24 mouse cellular contexts compared by ENCODE assay signal in genomic region chr3:35819887-35820286, GRCm38 (mm10).
DNase-seq lines count a peak whose midpoint lies in the region; ATAC-seq and TF ChIP-seq lines count a peak whose summit lies in the region.
"Had no signal": no experiment of that assay in that cellular context is flagged by ENCODE, and none has a peak within 500 bp of the region (broad histone marks: within the 10 kb centered on the region; RNA-seq: fewer than 3 reads in every experiment).

No protein-coding gene starts in this region.

- peak; percentile 88 to 91 for TF ChIP-seq EP300 in MEL (IDR thresholded peaks at IDR 0.05; ENCODE audit: low read depth in 1 of 2, low read length in 2 of 2)

- peak; percentile 60 for ATAC-seq in megakaryocyte progenitor cell, adult 5-6 weeks (replicated peaks; ENCODE audit: poor library complexity)
- ATAC-seq in megakaryocyte-erythroid progenitor cell, adult 5-6 weeks (replicated peaks; ENCODE audit: low FRiP score, low TSS enrichment, poor library complexity, severe bottlenecking) = peak; percentile 47
- no peak for ATAC-seq in kidney, embryonic 15.5 days (replicated peaks; ENCODE audit: low FRiP score)
- ATAC-seq in forebrain, postnatal 0 days = no peak
- ATAC-seq: activated CD4-positive, CD25-positive, alpha-beta regulatory T cell, adult 4 months; CD4-positive, CD25-positive, alpha-beta regulatory T cell, adult 4 months; Patski had no signal

- no peak for TF ChIP-seq POLR2A in MEL (IDR thresholded peaks at IDR 0.05; ENCODE audit: control insufficient read depth in 1 of 2, insufficient read depth in 1 of 2, low read depth in 1 of 2, low read length in 2 of 2, poor library complexity in 1 of 2)

- DNase-seq in MEL (ENCODE audit: low read depth, low spot score) = peak; percentile 77
- peak; percentile 33 for DNase-seq in MEL-GATA-1-ER (ENCODE audit: extremely low read depth, low read depth)
- DNase-seq in embryonic facial prominence, embryonic 10.5 days (ENCODE audit: low spot score) = no peak
- DNase-seq in embryo, embryonic 10 days (ENCODE audit: low spot score) = no peak
- no peak for DNase-seq in forebrain, postnatal 0 days
- DNase-seq: adrenal gland, adult 2 months; adrenal gland, adult 8-10 months; adrenal gland, postnatal 10 days; adrenal gland, postnatal 14 days; adrenal gland, postnatal 25 days; adrenal gland, postnatal 36 days; B cell, adult 2 months; cerebellum, adult 11 months; cerebellum, adult 11-12 months; cerebellum, adult 18-20 months; cerebellum, adult 2 months had no signal

- peaks cover 0 to 18% of the 10 kb centered on the region in 2 experiments for H3K36me3 ChIP-seq in MEL (ENCODE audit: control insufficient read depth in 1 of 2, insufficient read depth in 2 of 2, low read length in 2 of 2)
- H3K36me3 ChIP-seq in embryonic facial prominence, embryonic 10.5 days (replicated peaks) = peaks cover 34% of the 10 kb centered on the region
- peaks cover 32% of the 10 kb centered on the region for H3K36me3 ChIP-seq in kidney, embryonic 15.5 days
- peaks cover 16% of the 10 kb centered on the region for H3K36me3 ChIP-seq in forebrain, postnatal 0 days (ENCODE audit: insufficient read depth)

- WGBS in embryonic facial prominence, embryonic 10.5 days = 90% methylated on average over 3 of the region's 3 CpGs
- 88% methylated on average over 3 of the region's 3 CpGs for WGBS in kidney, embryonic 15.5 days
- WGBS in forebrain, postnatal 0 days = 96% methylated on average over 3 of the region's 3 CpGs

- H3K27me3 ChIP-seq in MEL (ENCODE audit: control insufficient read depth in 1 of 2, insufficient read depth in 2 of 2, low read length in 2 of 2) = no peaks in the 10 kb centered on the region
- no peaks in the 10 kb centered on the region for H3K27me3 ChIP-seq in embryonic facial prominence, embryonic 10.5 days (replicated peaks; ENCODE audit: low read depth, poor library complexity, severe bottlenecking)
- no peaks in the 10 kb centered on the region for H3K27me3 ChIP-seq in kidney, embryonic 15.5 days
- no peaks in the 10 kb centered on the region for H3K27me3 ChIP-seq in forebrain, postnatal 0 days (ENCODE audit: insufficient read depth, low read length)
- H3K27me3 ChIP-seq: CH12.LX, Patski had no signal

- no peak overlapping the region for H3K4me3 ChIP-seq in MEL (ENCODE audit: control insufficient read depth in 1 of 2, insufficient read depth in 1 of 2, low read depth in 2 of 2, low read length in 2 of 2)
- no peak overlapping the region for H3K4me3 ChIP-seq in embryonic facial prominence, embryonic 10.5 days
- no peak overlapping the region for H3K4me3 ChIP-seq in kidney, embryonic 15.5 days (replicated peaks)
- no peak overlapping the region for H3K4me3 ChIP-seq in forebrain, postnatal 0 days (ENCODE audit: low read depth, low read length)

- no peaks in the 10 kb centered on the region for H3K9me3 ChIP-seq in MEL (replicated peaks; ENCODE audit: insufficient read depth, low read length)
- H3K9me3 ChIP-seq in embryonic facial prominence, embryonic 10.5 days = no peaks in the 10 kb centered on the region
- no peaks in the 10 kb centered on the region for H3K9me3 ChIP-seq in kidney, embryonic 15.5 days (replicated peaks)
- H3K9me3 ChIP-seq in forebrain, postnatal 0 days (ENCODE audit: low read length) = no peaks in the 10 kb centered on the region
- H3K9me3 ChIP-seq: G1E had no signal

- H3K79me2 ChIP-seq in MEL (ENCODE audit: control insufficient read depth, insufficient read depth, low read length, poor library complexity) = no peaks in the 10 kb centered on the region

- no peak overlapping the region for H3K27ac ChIP-seq in MEL (ENCODE audit: control insufficient read depth, low read depth, low read length)
- H3K27ac ChIP-seq in embryonic facial prominence, embryonic 10.5 days (replicated peaks) = no peak overlapping the region
- H3K27ac ChIP-seq in kidney, embryonic 15.5 days = no peak overlapping the region
- H3K27ac ChIP-seq in forebrain, postnatal 0 days (ENCODE audit: low read depth, low read length) = no peak overlapping the region

- no peak for TF ChIP-seq CTCF in MEL (IDR thresholded peaks at IDR 0.05 in 2 of 3, conservative IDR thresholded peaks at IDR 0.05 in 1 of 3; ENCODE audit: control insufficient read depth in 1 of 3, insufficient read depth in 1 of 3, low read depth in 2 of 3, low read length in 3 of 3, poor library complexity in 1 of 3, severe bottlenecking in 1 of 3)
- TF ChIP-seq CTCF in forebrain, postnatal 0 days (IDR thresholded peaks at IDR 0.05; ENCODE audit: low read depth) = no peak

- peaks cover 10 to 17% of the 10 kb centered on the region in 2 experiments for H3K4me1 ChIP-seq in MEL (ENCODE audit: control insufficient read depth in 1 of 2, insufficient read depth in 2 of 2, low read length in 2 of 2)
- H3K4me1 ChIP-seq in embryonic facial prominence, embryonic 10.5 days = no peaks in the 10 kb centered on the region
- no peaks in the 10 kb centered on the region for H3K4me1 ChIP-seq in kidney, embryonic 15.5 days
- H3K4me1 ChIP-seq in forebrain, postnatal 0 days (ENCODE audit: insufficient read depth) = no peaks in the 10 kb centered on the region

- H3K4me2 ChIP-seq in kidney, embryonic 15.5 days = no peak overlapping the region
- H3K4me2 ChIP-seq in forebrain, postnatal 0 days (ENCODE audit: low read depth) = no peak overlapping the region

- H3K9ac ChIP-seq in MEL (ENCODE audit: control insufficient read depth, low read depth, low read length, poor library complexity, severe bottlenecking) = no peak overlapping the region
- H3K9ac ChIP-seq in kidney, embryonic 15.5 days = no peak overlapping the region
- H3K9ac ChIP-seq in forebrain, postnatal 0 days = no peak overlapping the region

- TF ChIP-seq RAD21 in MEL (IDR thresholded peaks at IDR 0.05; ENCODE audit: low read depth, low read length) = no peak

TF ChIP-seq in MEL, 35 proteins besides CTCF, POLR2A, EP300 and RAD21:
- TF ChIP-seq MAFK (IDR thresholded peaks at IDR 0.05; ENCODE audit: borderline replicate concordance, low read depth, low read length) (peak; percentile 64; the same call in 1 of the 2 replicates), ELF1 (IDR thresholded peaks at IDR 0.05; ENCODE audit: low read depth, low read length) (peak; percentile 74), SMC3 (IDR thresholded peaks at IDR 0.05; ENCODE audit: low read depth, low read length) (0 out of 2 replicates have a peak, but pooled peaks have one; percentile 5), MXI1 (IDR thresholded peaks at IDR 0.05; ENCODE audit: low read depth, low read length) (0 out of 2 replicates have a peak, but pooled peaks have one; percentile 58), SIN3A (IDR thresholded peaks at IDR 0.05; ENCODE audit: low read length) (peak; percentile 95), ETS1 (IDR thresholded peaks at IDR 0.05; ENCODE audit: low read depth, low read length) (peak; percentile 99), ZNF384 (IDR thresholded peaks at IDR 0.05; ENCODE audit: low read depth, low read length) (no peak), RCOR1 (IDR thresholded peaks at IDR 0.05; ENCODE audit: low read depth, low read length) (peak; percentile 74), CHD1 (IDR thresholded peaks at IDR 0.05; ENCODE audit: low read depth, low read length) (no peak), MAZ (IDR thresholded peaks at IDR 0.05; ENCODE audit: low read depth, low read length) (no peak), MYB (IDR thresholded peaks at IDR 0.05; ENCODE audit: low read depth, low read length) (peak; percentile 63; the same call in 1 of the 2 replicates), BHLHE40 (IDR thresholded peaks at IDR 0.05; ENCODE audit: borderline replicate concordance, low read depth, low read length) (peak; percentile 64; the same call in 1 of the 2 replicates), MAX (IDR thresholded peaks at IDR 0.05; ENCODE audit: low read length) (peak; percentile 54), MEF2A (IDR thresholded peaks at IDR 0.05; ENCODE audit: extremely low read depth, insufficient replicate concordance, low read depth, low read length, poor library complexity, severe bottlenecking) (peak; percentile 76; the same call in 1 of the 2 replicates), TCF12 (IDR thresholded peaks at IDR 0.05; ENCODE audit: low read depth, low read length) (peak; percentile 89), MYC (IDR thresholded peaks at IDR 0.05; ENCODE audit: low read depth, low read length) (peak; percentile 68; the same call in 1 of the 2 replicates), KAT2A (conservative IDR thresholded peaks at IDR 0.05; ENCODE audit: low read depth, low read length) (no peak), GATA1 (IDR thresholded peaks at IDR 0.05; ENCODE audit: low read depth, low read length) (peak; percentile 93), HCFC1 (IDR thresholded peaks at IDR 0.05; ENCODE audit: low read depth, low read length) (peak; percentile 61)

Comparison
In these comparisons a context has a peak if more than half of its experiments do, and no peak if none do; other contexts are left out.
1. DNase-seq: peak in MEL (single experiment) and MEL-GATA-1-ER (single experiment); none in embryonic facial prominence, embryonic 10.5 days (single experiment), embryo, embryonic 10 days (single experiment) and forebrain, postnatal 0 days (single experiment).
2. ATAC-seq: peak in megakaryocyte progenitor cell, adult 5-6 weeks (single experiment) and megakaryocyte-erythroid progenitor cell, adult 5-6 weeks (single experiment); none in kidney, embryonic 15.5 days (single experiment) and forebrain, postnatal 0 days (single experiment).